Mouse (Mus musculus) forebrain, embryonic 11.5 days (tissue): ENCODE data around the gene 1700123O20Rik. TPM values are rescaled to one million over a fixed set of nuclear protein-coding genes. Genes with fewer than 3 reads are reported as not detected.

ENCODE experiments used
- ATAC-seq: fragments of 200-750 bp; cut with Nextera tagmentation; replicated peaks from 2 replicates; pipeline ENCODE4 v1.8.0; 2017; ENCODE audit warnings: moderate TSS enrichment; ENCODE audit not compliant: low FRiP score
- DNase-seq: peaks from one replicate; pipeline ENCODE4 v3.0.0-alpha.2; 2017; ENCODE audit warnings: low spot score
- H3K27ac ChIP-seq: fragments of 300-500 bp; sonication (generic); 2 replicates; pipeline ENCODE4 v1.5.1; 2014; ENCODE audit warnings: low read depth, low read length
- H3K27me3 ChIP-seq: fragments of 300-500 bp; sonication (generic); 2 replicates; pipeline ENCODE4 v1.6.1; 2014; ENCODE audit warnings: mild to moderate bottlenecking, low read length, mixed read lengths; ENCODE audit not compliant: control insufficient read depth, insufficient read depth
- H3K36me3 ChIP-seq: fragments of 300-500 bp; sonication (generic); 2 replicates; pipeline ENCODE4 v1.6.1; 2014; ENCODE audit warnings: mild to moderate bottlenecking, low read length, moderate library complexity, mixed read lengths; ENCODE audit not compliant: control insufficient read depth, insufficient read depth
- H3K4me1 ChIP-seq: fragments of 300-500 bp; sonication (generic); replicated peaks from 2 replicates; pipeline ENCODE4 v1.6.1; 2014; ENCODE audit warnings: low read length, mixed read lengths; ENCODE audit not compliant: control insufficient read depth, insufficient read depth
- H3K4me2 ChIP-seq: fragments of 300-500 bp; sonication (generic); 2 replicates; pipeline ENCODE4 v1.6.1; 2014; ENCODE audit warnings: low read depth, mild to moderate bottlenecking, low read length, moderate library complexity, mixed read lengths; ENCODE audit not compliant: severe bottlenecking
- H3K4me3 ChIP-seq: fragments of 300-500 bp; sonication (generic); 2 replicates; pipeline ENCODE4 v1.5.1; 2014; ENCODE audit warnings: low read depth, low read length
- H3K9ac ChIP-seq: fragments of 300-500 bp; sonication (generic); 2 replicates; pipeline ENCODE4 v1.6.1; 2014; ENCODE audit warnings: low read length
- H3K9me3 ChIP-seq: fragments of 300-500 bp; sonication (generic); 2 replicates; pipeline ENCODE4 v1.6.1; 2016; ENCODE audit warnings: low read length, mixed read lengths; ENCODE audit not compliant: control insufficient read depth
- WGBS: fragments of 180-500 bp; shearing (Covaris S2); extraction: QIAGEN DNeasy Blood & Tissue Kit; methylation state at CpG from one replicate; pipeline ENCODE4 v1.1.7; 2014; 5-methylcytosine and 5-hydroxymethylcytosine counted together
- microRNA-seq: library from miRNA; unstranded; fragments of <30 nt; microRNA quantifications from one replicate; pipeline ENCODE4, GENCODE M21; 2016; ENCODE audit not compliant: insufficient number of aligned reads
- polyA plus RNA-seq: library from polyadenylated mRNA; unstranded; fragments of >200 nt; fragmentation: Nextera tagmentation; extraction: Ambion mirVana; gene quantifications from 2 replicates; pipeline ENCODE4 v1.2.1, GENCODE M21; 2014

1700123O20Rik gene
- polyA plus RNA-seq, 1 experiment from 2014 or later: 89.9 TPM

GRCm38 (mm10) chr14:54735221-54735620 lies 49.2 kb downstream of the 1700123O20Rik start:
- H3K4me3 ChIP-seq: no peak overlapping the region
- ATAC-seq (no peak), DNase-seq (no peak)
- 86% methylated on average over 4 of the region's 4 CpGs for WGBS
- H3K27me3 ChIP-seq: no peaks in the 10 kb centered on the region
- no peaks in the 10 kb centered on the region for H3K36me3 ChIP-seq
- H3K27ac ChIP-seq: no peak overlapping the region
- no peaks in the 10 kb centered on the region for H3K9me3 ChIP-seq
- no peak overlapping the region for H3K4me2 ChIP-seq
- no peak overlapping the region for H3K9ac ChIP-seq
- peaks cover 4% of the 10 kb centered on the region; the same call in 1 of the 2 replicates for H3K4me1 ChIP-seq

- no peak overlapping the region for H3K4me3 ChIP-seq
- H3K27ac ChIP-seq: no peak overlapping the region
- H3K9ac ChIP-seq: no peak overlapping the region
- H3K27me3 ChIP-seq: no peaks in the 10 kb centered on the region
- H3K9me3 ChIP-seq: no peaks in the 10 kb centered on the region
- ATAC-seq (no peak), DNase-seq (no peak)
- H3K36me3 ChIP-seq: no peaks in the 10 kb centered on the region
- H3K4me2 ChIP-seq: no peak overlapping the region
- 55% methylated on average over 14 of the region's 14 CpGs for WGBS
- peaks cover 4% of the 10 kb centered on the region; the same call in 1 of the 2 replicates for H3K4me1 ChIP-seq
Observed at GRCm38 (mm10) chr14:54736555-54737552, 50.8 kb downstream of the 1700123O20Rik start.

- no peak for DNase-seq
- Histone ChIP-seq H3K27ac (no peak overlapping the region), H3K36me3 (no peaks in the 10 kb centered on the region), H3K4me3 (no peak overlapping the region), H3K9ac (no peak overlapping the region), H3K4me2 (no peak overlapping the region), H3K27me3 (no peaks in the 10 kb centered on the region), H3K4me1 (peaks cover 4% of the 10 kb centered on the region; the same call in 1 of the 2 replicates), H3K9me3 (no peaks in the 10 kb centered on the region)
- no peak for ATAC-seq
- 53% methylated on average over 10 of the region's 10 CpGs for WGBS
Observed at GRCm38 (mm10) chr14:54737634-54738033, 51.6 kb downstream of the 1700123O20Rik start.

Small RNA genes lying within 50 kb of the gene (microRNA-seq; reads per million reads assigned to microRNA genes)
- not detected for gene Mir6948

Other genes starting within 250 kb of the 1700123O20Rik start
- 28.8 and 29.9 TPM in 2 replicates for gene Lrp10, start 222.1 kb upstream of the 1700123O20Rik start, polyA plus RNA-seq
- 18.8 and 19.8 TPM in 2 replicates for gene Rem2, start 210.1 kb upstream of the 1700123O20Rik start, polyA plus RNA-seq
- 142 and 151 TPM in 2 replicates for gene Prmt5, start 168.7 kb upstream of the 1700123O20Rik start, polyA plus RNA-seq
- 50.6 and 55.5 TPM in 2 replicates for gene Haus4, start 131.6 kb upstream of the 1700123O20Rik start, polyA plus RNA-seq
- gene Ajuba, start 108.7 kb upstream of the 1700123O20Rik start, polyA plus RNA-seq: 51.6 and 59.7 TPM in 2 replicates
- 9.6 and 9.9 TPM in 2 replicates for gene 4931414P19Rik, start 80.2 kb upstream of the 1700123O20Rik start, polyA plus RNA-seq
- gene Psmb5, start 68.2 kb upstream of the 1700123O20Rik start, polyA plus RNA-seq: 414 and 455 TPM in 2 replicates
- 0.05 TPM in 1 of 2 replicates, not detected in the other for gene Psmb11, start 64.8 kb upstream of the 1700123O20Rik start, polyA plus RNA-seq
- gene Gm17606, start 45.3 kb upstream of the 1700123O20Rik start, polyA plus RNA-seq: not detected in 2 replicates
- gene Cdh24, start 44.9 kb upstream of the 1700123O20Rik start, polyA plus RNA-seq: 10.5 and 12.3 TPM in 2 replicates
- 150 and 160 TPM in 2 replicates for gene Acin1, start 715 bp downstream of the 1700123O20Rik start, polyA plus RNA-seq
- gene Gm29776, start 12.6 kb downstream of the 1700123O20Rik start, polyA plus RNA-seq: 0.17 and 0.23 TPM in 2 replicates
- not detected in 2 replicates for gene Cebpe, start 26.0 kb downstream of the 1700123O20Rik start, polyA plus RNA-seq
- 1.5 and 2.1 TPM in 2 replicates for gene Slc7a8, start 95.7 kb downstream of the 1700123O20Rik start, polyA plus RNA-seq
- gene Rnf212b, start 127.9 kb downstream of the 1700123O20Rik start, polyA plus RNA-seq: not detected in 2 replicates
- gene Homez, start 184.7 kb downstream of the 1700123O20Rik start, polyA plus RNA-seq: 15.7 and 16.1 TPM in 2 replicates
- 0.69 and 1.4 TPM in 2 replicates for gene Ppp1r3e, start 191.3 kb downstream of the 1700123O20Rik start, polyA plus RNA-seq
- 3.1 and 3.2 TPM in 2 replicates for gene Bcl2l2, start 197.2 kb downstream of the 1700123O20Rik start, polyA plus RNA-seq
- not detected in 2 replicates for gene Gm20521, start 197.2 kb downstream of the 1700123O20Rik start, polyA plus RNA-seq
- gene Pabpn1, start 206.3 kb downstream of the 1700123O20Rik start, polyA plus RNA-seq: 182 and 221 TPM in 2 replicates
- gene Slc22a17, start 226.9 kb downstream of the 1700123O20Rik start, polyA plus RNA-seq: 44.4 and 51.8 TPM in 2 replicates
- gene Efs, start 239.9 kb downstream of the 1700123O20Rik start, polyA plus RNA-seq: 39.4 and 41.8 TPM in 2 replicates
- gene Il25, start 246.5 kb downstream of the 1700123O20Rik start, polyA plus RNA-seq: not detected in 2 replicates